Mouse (Mus musculus) E14TG2a.4 (cell line): ENCODE measurements around the gene Myh9.
A peak's percentile ranks its signal among the peaks of the same experiment; 100 is the strongest.

Experiments
- H3K27me3 ChIP-seq: 2 replicates; pipeline ENCODE4 v1.6.1; 2014; ENCODE audit warnings: low read length, control low read depth; ENCODE audit not compliant: insufficient read depth
- H3K36me3 ChIP-seq: 2 replicates; pipeline ENCODE4 v1.6.1; 2014; ENCODE audit warnings: low read length, control low read depth; ENCODE audit not compliant: insufficient read depth
- H3K4me1 ChIP-seq: replicated peaks from 2 replicates; pipeline ENCODE4 v1.6.1; 2014; ENCODE audit warnings: low read depth, low read length, control low read depth
- H3K4me3 ChIP-seq: replicated peaks from 2 replicates; pipeline ENCODE4 v1.5.1; 2014; ENCODE audit warnings: mild to moderate bottlenecking, low read length
- H3K9me3 ChIP-seq: 2 replicates; pipeline ENCODE4 v1.6.1; 2014; ENCODE audit warnings: low read length, control low read depth
- CTCF ChIP-seq: conservative IDR thresholded peaks from 2 replicates; pipeline ENCODE4 v1.5.1; 2014; ENCODE audit warnings: low read length
- NANOG ChIP-seq: IDR thresholded peaks from 2 replicates; pipeline ENCODE4 v1.6.1; 2014; ENCODE audit warnings: borderline replicate concordance, low read length, mixed read lengths
- POU5F1 ChIP-seq: IDR thresholded peaks from 2 replicates; pipeline ENCODE4 v1.6.1; 2014; ENCODE audit warnings: low read length, borderline replicate concordance

The Myh9 gene

DNA sequence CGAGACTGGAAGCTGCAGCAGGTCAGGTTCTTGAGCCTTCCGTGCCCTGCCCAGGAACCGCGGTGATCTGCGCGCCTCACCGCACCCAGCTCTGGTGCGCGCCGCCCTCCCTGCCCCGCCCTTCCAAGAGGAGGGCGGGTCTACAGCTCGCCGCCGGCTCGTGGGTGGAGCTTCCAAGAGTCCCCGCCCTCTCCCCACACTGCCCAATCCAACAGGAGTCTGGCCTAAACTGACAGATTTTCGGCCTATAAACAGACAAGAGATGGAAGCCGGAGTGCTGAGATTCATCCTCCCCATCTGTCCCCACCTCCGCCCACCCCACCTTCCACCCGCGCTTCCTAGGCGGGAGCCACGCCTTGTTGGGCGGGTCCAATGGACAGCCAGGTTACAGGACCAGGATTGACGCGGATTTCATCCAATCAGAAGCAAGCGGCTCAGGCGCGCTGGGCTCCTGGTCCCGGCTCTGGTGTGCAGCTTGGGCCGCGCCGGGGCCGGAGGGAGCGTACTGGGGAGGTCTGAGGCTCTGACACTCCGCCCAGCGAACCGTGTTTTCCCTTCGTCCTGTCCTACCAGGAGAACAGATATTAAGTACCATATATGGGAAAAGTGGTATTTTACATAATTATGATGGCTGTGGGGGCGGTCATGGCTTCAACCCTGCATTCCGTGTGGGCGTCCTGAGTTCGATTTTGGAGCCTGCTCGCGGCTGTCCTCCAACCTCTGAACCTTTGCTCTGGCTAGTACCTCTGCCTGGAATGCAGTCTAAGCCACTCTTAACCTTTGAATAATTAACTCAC lies at the start of gene Myh9:
TSS of gene Myh9 (minus strand) at position 129 of the 797 bp plus-strand sequence.
- Histone ChIP-seq H3K36me3 (peaks cover 14% of the 10 kb centered on the region), H3K4me1 (peaks cover 75% of the 10 kb centered on the region), H3K9me3 (no peaks in the 10 kb centered on the region), H3K27me3 (no peaks in the 10 kb centered on the region), H3K4me3 (peak within 1 kb of the TSS; percentile 99)
- no peak for TF ChIP-seq CTCF
- no peak for TF ChIP-seq NANOG
- TF ChIP-seq POU5F1, result no peak

DNA sequence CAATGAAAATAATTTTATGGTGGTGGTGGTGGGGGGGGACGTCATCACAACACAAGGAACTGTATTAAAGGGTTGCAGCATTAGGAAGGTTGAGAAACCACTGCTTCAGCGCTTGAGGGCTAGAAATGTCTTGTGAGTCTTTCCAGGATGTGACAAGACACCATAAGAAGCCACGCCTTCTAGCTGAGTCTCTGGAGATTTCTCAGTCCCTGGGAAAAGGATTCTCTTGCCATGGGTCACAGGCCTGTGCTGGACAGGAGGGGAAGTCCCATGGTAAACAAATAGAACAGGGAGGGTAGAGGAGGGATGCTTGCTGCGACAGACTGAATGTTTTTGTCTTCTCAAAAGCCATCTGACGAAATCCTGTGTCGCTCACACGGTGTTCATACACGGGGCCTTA lies 49.8 kb upstream of the Myh9 start:
- H3K36me3 ChIP-seq, result no peaks in the 10 kb centered on the region
- H3K9me3 ChIP-seq, result no peaks in the 10 kb centered on the region
- no peaks in the 10 kb centered on the region; the same call in 1 of the 2 replicates for H3K27me3 ChIP-seq
- no peak overlapping the region for H3K4me3 ChIP-seq
- H3K4me1 ChIP-seq, result peaks cover 83% of the 10 kb centered on the region
- TF ChIP-seq NANOG, result no peak
- no peak for TF ChIP-seq POU5F1
- no peak for TF ChIP-seq CTCF

DNA sequence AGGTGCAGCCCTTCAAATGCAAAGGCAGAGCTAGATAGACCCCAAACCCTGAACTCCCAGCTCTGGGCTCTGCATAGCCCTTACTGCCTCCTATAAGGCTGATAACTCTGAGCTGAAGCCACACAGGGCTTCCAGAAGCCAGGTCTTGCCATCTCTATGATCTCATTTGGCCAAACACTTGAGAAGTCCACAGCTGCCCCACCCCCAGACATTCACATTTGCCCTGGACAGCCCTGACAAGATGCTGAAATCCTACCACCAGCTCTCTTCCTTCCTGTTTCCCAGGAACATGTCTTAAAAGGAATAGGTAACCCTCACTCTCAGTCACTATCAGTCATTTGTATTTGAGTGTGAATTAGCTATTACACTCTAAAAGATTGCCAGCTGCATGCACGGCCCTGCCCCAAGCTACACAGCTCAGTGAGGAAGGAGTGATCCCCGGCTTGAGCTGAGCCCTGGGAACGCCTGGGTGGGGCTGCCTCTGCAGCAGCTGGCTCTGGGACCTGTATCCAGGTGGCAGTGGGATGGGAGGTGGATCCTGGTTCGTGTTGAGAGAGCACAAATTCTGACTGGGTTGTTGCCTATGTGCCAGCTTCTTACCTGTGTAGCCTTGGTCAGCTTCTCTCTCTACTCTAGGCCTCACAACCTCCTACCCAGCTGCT lies 47.9 kb upstream of the Myh9 start:
- peaks cover 97% of the 10 kb centered on the region for H3K4me1 ChIP-seq
- H3K36me3 ChIP-seq, result no peaks in the 10 kb centered on the region
- H3K9me3 ChIP-seq, result no peaks in the 10 kb centered on the region
- H3K4me3 ChIP-seq, result no peak overlapping the region
- TF ChIP-seq NANOG, result no peak
- no peak for TF ChIP-seq POU5F1
- no peak for TF ChIP-seq CTCF
- H3K27me3 ChIP-seq, result no peaks in the 10 kb centered on the region; the same call in 1 of the 2 replicates

DNA sequence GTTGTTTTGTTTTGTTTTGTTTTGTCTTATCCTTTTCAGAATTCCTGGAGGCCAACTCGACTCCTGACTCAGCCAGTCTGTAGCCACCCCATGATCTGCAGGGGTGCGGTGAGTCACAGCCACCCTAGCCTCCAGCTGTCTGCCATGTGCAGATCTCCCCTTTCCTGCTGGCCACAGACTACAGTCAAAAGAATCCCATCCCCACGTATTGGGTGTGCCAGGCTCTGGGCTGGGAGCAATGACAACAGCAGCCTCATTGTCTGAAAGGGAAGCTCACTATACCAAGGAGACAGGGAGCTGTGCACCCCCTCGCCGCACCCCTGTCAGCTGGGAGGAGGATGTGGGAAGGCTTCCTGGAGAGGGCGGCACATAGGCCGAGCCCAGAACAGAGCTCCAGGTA lies 46.3 kb upstream of the Myh9 start:
- TF ChIP-seq CTCF (no peak), POU5F1 (no peak), NANOG (no peak)
- no peaks in the 10 kb centered on the region for H3K27me3 ChIP-seq

DNA sequence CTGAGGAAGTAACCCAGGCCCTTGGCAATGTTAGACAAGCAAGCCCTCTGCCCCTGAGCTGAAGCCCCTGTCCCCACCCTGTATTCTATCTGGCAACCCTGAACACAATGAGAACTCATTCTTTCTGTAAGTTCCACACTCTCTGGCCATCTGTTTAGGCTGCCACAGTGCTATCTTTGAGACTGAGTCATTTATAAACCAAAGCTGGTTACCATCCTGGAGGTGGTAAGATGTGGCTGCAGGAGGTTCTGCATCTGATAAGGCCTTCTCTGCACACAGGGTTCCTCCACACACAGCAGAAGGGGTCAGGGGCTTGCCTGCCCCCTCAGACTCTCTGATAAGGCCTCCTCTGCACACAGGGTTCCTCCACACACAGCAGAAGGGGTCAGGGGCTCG lies 45.1 kb upstream of the Myh9 start:
- H3K36me3 ChIP-seq, result no peaks in the 10 kb centered on the region
- TF ChIP-seq POU5F1 (no peak), NANOG (no peak), CTCF (no peak)
- no peak overlapping the region for H3K4me3 ChIP-seq
- peaks cover 94% of the 10 kb centered on the region for H3K4me1 ChIP-seq
- no peaks in the 10 kb centered on the region for H3K27me3 ChIP-seq
- no peaks in the 10 kb centered on the region for H3K9me3 ChIP-seq

More for the DNA sequence above, 46.3 kb upstream of the Myh9 start:
- H3K4me3 ChIP-seq, result 0 out of 2 replicates have a peak overlapping the region, but pooled peaks have one; percentile 20
- H3K36me3 ChIP-seq, result no peaks in the 10 kb centered on the region
- H3K9me3 ChIP-seq, result no peaks in the 10 kb centered on the region
- H3K4me1 ChIP-seq, result peaks cover 94% of the 10 kb centered on the region

DNA sequence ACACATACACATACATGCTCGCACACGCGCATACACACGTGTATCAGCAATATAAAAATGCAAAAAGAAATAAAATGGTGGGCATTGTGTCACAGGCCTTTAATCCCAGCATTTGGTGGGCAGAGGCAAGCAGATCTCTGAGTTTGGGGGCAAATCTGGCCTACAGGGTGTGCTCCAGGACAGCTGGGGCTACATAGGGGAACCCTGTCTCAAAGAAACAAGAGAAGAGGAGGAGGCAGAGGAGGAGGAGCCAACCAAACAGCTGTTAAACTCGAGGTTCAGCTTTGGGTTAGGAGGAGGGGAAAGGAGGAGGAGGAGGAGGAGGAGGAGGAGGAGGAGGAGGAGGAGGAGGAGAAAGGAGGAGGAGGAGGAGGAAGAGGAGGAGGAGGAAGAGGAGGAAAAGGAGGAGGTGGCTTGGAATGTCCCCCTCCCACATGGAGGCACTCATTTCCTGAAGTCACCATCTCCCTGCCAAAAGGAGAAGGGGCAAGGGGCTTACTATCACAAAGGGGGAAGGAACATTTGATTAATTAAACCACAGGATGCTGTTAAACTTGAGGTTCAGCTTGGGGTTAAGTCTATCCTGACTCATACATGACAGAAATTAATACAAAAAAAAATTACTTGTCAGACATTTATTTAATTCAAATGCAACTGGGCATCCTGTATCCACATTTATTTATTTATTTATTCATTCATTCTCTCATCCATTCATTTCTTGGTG lies 44.6 kb upstream of the Myh9 start:
- Histone ChIP-seq H3K4me3 (no peak overlapping the region), H3K36me3 (no peaks in the 10 kb centered on the region), H3K4me1 (peaks cover 94% of the 10 kb centered on the region), H3K27me3 (no peaks in the 10 kb centered on the region), H3K9me3 (no peaks in the 10 kb centered on the region)
- TF ChIP-seq NANOG (no peak), POU5F1 (no peak), CTCF (no peak)

DNA sequence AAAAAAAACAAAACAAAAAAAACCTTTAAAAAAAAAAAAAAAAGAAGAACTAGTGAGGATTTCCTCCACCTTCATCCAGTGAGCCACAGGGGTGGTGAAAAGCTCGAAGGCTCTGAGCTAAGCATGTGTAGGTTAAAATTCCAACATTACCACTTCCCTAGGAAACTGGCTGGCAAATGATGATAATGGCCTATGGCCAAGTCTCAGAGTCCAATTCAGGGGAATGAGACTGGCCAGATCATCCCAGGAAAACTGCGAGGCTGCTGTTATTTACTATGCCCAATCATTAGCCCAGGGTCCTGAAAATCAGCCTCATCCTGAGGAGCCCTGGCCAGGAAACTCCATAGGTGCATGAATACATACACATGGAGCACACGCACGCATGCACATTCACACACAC lies 44.0 kb upstream of the Myh9 start:
- no peak for TF ChIP-seq POU5F1
- no peak for TF ChIP-seq NANOG
- no peak for TF ChIP-seq CTCF
- no peaks in the 10 kb centered on the region for H3K27me3 ChIP-seq
- H3K4me3 ChIP-seq, result no peak overlapping the region
- H3K4me1 ChIP-seq, result peaks cover 93% of the 10 kb centered on the region
- no peaks in the 10 kb centered on the region for H3K9me3 ChIP-seq
- no peaks in the 10 kb centered on the region for H3K36me3 ChIP-seq

DNA sequence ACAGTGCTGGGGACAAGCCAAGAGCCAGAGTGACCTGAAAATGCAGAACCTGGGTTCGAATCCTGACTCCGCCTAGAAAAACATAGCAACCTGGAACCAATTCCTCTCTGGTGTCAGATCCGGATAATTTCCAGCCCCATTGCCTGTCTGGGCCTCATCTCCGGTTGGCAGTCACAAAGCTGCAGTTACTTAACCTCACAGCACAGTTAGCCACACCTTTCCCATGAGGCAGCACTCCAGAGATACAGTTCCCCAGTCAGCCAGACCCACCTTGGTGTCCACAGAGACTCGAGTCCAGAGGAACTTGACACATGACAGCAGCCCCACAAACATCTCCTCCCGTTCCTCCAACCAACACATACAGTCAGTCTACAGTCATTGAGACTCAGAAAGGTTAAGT lies 43.2 kb upstream of the Myh9 start:
- H3K4me3 ChIP-seq, result 0 out of 2 replicates have a peak overlapping the region, but pooled peaks have one; percentile 7
- H3K36me3 ChIP-seq, result no peaks in the 10 kb centered on the region
- TF ChIP-seq CTCF (no peak), POU5F1 (no peak), NANOG (no peak)
- no peaks in the 10 kb centered on the region for H3K27me3 ChIP-seq
- peaks cover 85% of the 10 kb centered on the region for H3K4me1 ChIP-seq
- H3K9me3 ChIP-seq, result no peaks in the 10 kb centered on the region
